ENCODE assay signal across 14 mouse cellular contexts in genomic region chr11:6294632-6295031, GRCm38 (mm10). TPM values are rescaled to one million over a fixed set of nuclear protein-coding genes. Genes with fewer than 3 reads are reported as not detected.
DNase-seq lines count a peak whose midpoint lies in the region; ATAC-seq and TF ChIP-seq lines count a peak whose summit lies in the region.
"Had no signal": no experiment of that assay in that cellular context is flagged by ENCODE, and none has a peak within 500 bp of the region (broad histone marks: within the 10 kb centered on the region; RNA-seq: fewer than 3 reads in every experiment).

No protein-coding gene starts in this region.

- no peaks in the 10 kb centered on the region for H3K9me3 ChIP-seq in liver, embryonic 11.5 days (ENCODE audit: control insufficient read depth, low read length)
- H3K9me3 ChIP-seq: midbrain, embryonic 15.5 days had no signal

- no peak overlapping the region for H3K9ac ChIP-seq in liver, embryonic 11.5 days (ENCODE audit: low read depth, low read length)
- H3K9ac ChIP-seq: midbrain, embryonic 15.5 days had no signal

- peak; percentile 76 for ATAC-seq in liver, embryonic 11.5 days (replicated peaks; ENCODE audit: low FRiP score)
- ATAC-seq: midbrain, embryonic 15.5 days had no signal

- 0 out of 2 replicates have a peak overlapping the region, but pooled peaks have one; percentile 2 for H3K4me3 ChIP-seq in brown adipose tissue, adult 24 weeks (ENCODE audit: insufficient read depth, low read depth, low read length)
- H3K4me3 ChIP-seq in liver, embryonic 11.5 days (ENCODE audit: low read depth, low read length): no peak overlapping the region; the same call in 1 of the 2 replicates
- no peak overlapping the region for H3K4me3 ChIP-seq in small intestine, adult 2 months (ENCODE audit: low read depth, low read length)
- H3K4me3 ChIP-seq: midbrain, embryonic 15.5 days had no signal

- peaks cover 19% of the 10 kb centered on the region for H3K36me3 ChIP-seq in liver, embryonic 11.5 days (ENCODE audit: control insufficient read depth, insufficient read depth, low read length)
- peaks cover 30% of the 10 kb centered on the region for H3K36me3 ChIP-seq in small intestine, adult 2 months (ENCODE audit: control insufficient read depth, insufficient read depth, low read length)

- peaks cover 15% of the 10 kb centered on the region for H3K4me1 ChIP-seq in brown adipose tissue, adult 24 weeks (ENCODE audit: control insufficient read depth, insufficient read depth, insufficient read length, low read length)
- H3K4me1 ChIP-seq in liver, embryonic 11.5 days (replicated peaks; ENCODE audit: control insufficient read depth, insufficient read depth, low read length): peaks cover 21% of the 10 kb centered on the region
- H3K4me1 ChIP-seq in small intestine, adult 2 months (ENCODE audit: control insufficient read depth, insufficient read depth, insufficient read length, low read length): peaks cover 10% of the 10 kb centered on the region; the same call in 1 of the 2 replicates

- peak overlapping the region; percentile 78 for H3K4me2 ChIP-seq in liver, embryonic 11.5 days
- H3K4me2 ChIP-seq: midbrain, embryonic 15.5 days had no signal

- no peak for TF ChIP-seq CTCF in small intestine, adult 2 months (IDR thresholded peaks at IDR 0.05; ENCODE audit: extremely low read depth, insufficient read length, insufficient replicate concordance, low read depth, low read length)

- intact Hi-C loops in gastrocnemius, postnatal 14 days (cut with DNase I; ENCODE audit: low total_unique reads): no loop called here

- peak; percentile 19 for DNase-seq in gastrocnemius, adult 18-20 months (ENCODE audit: low spot score)
- no peak for DNase-seq in gastrocnemius, postnatal 14 days
- DNase-seq in liver, embryonic 11.5 days (ENCODE audit: low spot score): no peak
- no peak for DNase-seq in kidney, postnatal 10 days
- no peak for DNase-seq in Muller cell, postnatal 12 days (ENCODE audit: inconsistent ontology term)
- DNase-seq in lung, postnatal 10 days: no peak
- DNase-seq: adrenal gland, postnatal 25 days; cerebellum, postnatal 14 days; kidney, postnatal 14 days; lung, postnatal 4 days had no signal

- H3K27me3 ChIP-seq in liver, embryonic 11.5 days (replicated peaks; ENCODE audit: control insufficient read depth, insufficient read depth, low read length): no peaks in the 10 kb centered on the region
- no peaks in the 10 kb centered on the region for H3K27me3 ChIP-seq in small intestine, adult 2 months (ENCODE audit: control insufficient read depth, insufficient read depth, low read length)
- H3K27me3 ChIP-seq: CH12.LX; midbrain, embryonic 15.5 days had no signal

- H3K27ac ChIP-seq in brown adipose tissue, adult 24 weeks (replicated peaks; ENCODE audit: low read depth, low read length): no peak overlapping the region
- H3K27ac ChIP-seq in liver, embryonic 11.5 days (ENCODE audit: low read depth, low read length): peak overlapping the region; percentile 85
- H3K27ac ChIP-seq in small intestine, adult 2 months (ENCODE audit: insufficient read depth, low read depth, low read length): peak overlapping the region; percentile 32; the same call in 1 of the 2 replicates
- H3K27ac ChIP-seq: midbrain, embryonic 15.5 days had no signal

- no peak for TF ChIP-seq POLR2A in small intestine, adult 2 months (IDR thresholded peaks at IDR 0.05; ENCODE audit: low read depth, low read length)

- 82% methylated on average over 4 of the region's 4 CpGs for WGBS in liver, embryonic 11.5 days
- WGBS in small intestine, adult 2 months: 72% methylated on average over 4 of the region's 4 CpGs

RNA-seq across cellular contexts. Expression of gene Ogdh, which starts 3.2 kb away (rescaled TPM):
- total RNA-seq in gastrocnemius, adult 18-20 months (2021): 100 to 1,000 TPM; 668 to 737 TPM
- 100 to 1,000 TPM; 497 to 603 TPM for total RNA-seq in gastrocnemius, postnatal 14 days (2021)
- polyA plus RNA-seq in brown adipose tissue, adult 24 weeks (2012; ENCODE audit: insufficient read depth, insufficient read length, missing spikeins): 1,179 and 1,285 TPM in 2 replicates
- polyA plus RNA-seq in liver, embryonic 11.5 days (2014; fragmentation: Nextera tagmentation; extraction: Ambion mirVana): 124 and 131 TPM in 2 replicates
- polyA plus RNA-seq in small intestine, adult 2 months (2012; rRNA removed): 164 and 346 TPM in 2 replicates

RNA-seq across cellular contexts. Expression of gene Tmed4, which starts 20.0 kb away (rescaled TPM):
- total RNA-seq in gastrocnemius, adult 18-20 months (2021): 10 to 100 TPM; 65.8 to 66.8 TPM
- total RNA-seq in gastrocnemius, postnatal 14 days (2021): 10 to 100 TPM; 56.3 to 62.4 TPM
- 47.2 and 47.6 TPM in 2 replicates for polyA plus RNA-seq in brown adipose tissue, adult 24 weeks (2012; ENCODE audit: insufficient read depth, insufficient read length, missing spikeins)
- polyA plus RNA-seq in liver, embryonic 11.5 days (2014; fragmentation: Nextera tagmentation; extraction: Ambion mirVana): 76.2 and 78.8 TPM in 2 replicates
- 103 and 182 TPM in 2 replicates for polyA plus RNA-seq in small intestine, adult 2 months (2012; rRNA removed)

RNA-seq across cellular contexts. Expression of gene Ddx56, which starts 27.1 kb away (rescaled TPM):
- 10 to 100 TPM; 23.9 to 25.7 TPM for total RNA-seq in gastrocnemius, adult 18-20 months (2021)
- 10 to 100 TPM; 26.8 to 31.4 TPM for total RNA-seq in gastrocnemius, postnatal 14 days (2021)
- polyA plus RNA-seq in brown adipose tissue, adult 24 weeks (2012; ENCODE audit: insufficient read depth, insufficient read length, missing spikeins): 13.0 and 14.2 TPM in 2 replicates
- polyA plus RNA-seq in liver, embryonic 11.5 days (2014; fragmentation: Nextera tagmentation; extraction: Ambion mirVana): 141 and 151 TPM in 2 replicates
- 11.1 and 12.4 TPM in 2 replicates for polyA plus RNA-seq in small intestine, adult 2 months (2012; rRNA removed)
